Mouse (Mus musculus) MEL (cell line): Measurements from ENCODE around the gene Gpx4. TPM values are rescaled to one million over a fixed set of nuclear protein-coding genes. Genes with fewer than 3 reads are reported as not detected.

Source experiments
- DNase-seq: peaks from one replicate; pipeline ENCODE4 v3.0.0; 2011; ENCODE audit warnings: low read depth, low spot score
- H3K27ac ChIP-seq: 2 replicates; pipeline ENCODE4 v1.5.1; 2012; ENCODE audit warnings: low read depth, mild to moderate bottlenecking, control low read depth, low read length, moderate library complexity; ENCODE audit not compliant: control insufficient read depth
- H3K27me3 ChIP-seq, 2 experiments: fragments of 150-350 bp in 1 of 2; sonication (generic) in 1 of 2; 2 replicates each; pipeline ENCODE4 v1.6.1; 2012; ENCODE audit warnings: low read length in 2 of 2, mild to moderate bottlenecking in 2 of 2, improper control_type of control experiment in 1 of 2, moderate library complexity in 1 of 2; ENCODE audit not compliant: insufficient read depth in 2 of 2, control insufficient read depth in 1 of 2
- H3K36me3 ChIP-seq, 2 experiments: 2 replicates each; pipeline ENCODE4 v1.6.1; 2012 to 2014; ENCODE audit warnings: low read length in 2 of 2, improper control_type of control experiment in 1 of 2, inconsistent platforms in 1 of 2, mild to moderate bottlenecking in 1 of 2; ENCODE audit not compliant: insufficient read depth in 2 of 2, control insufficient read depth in 1 of 2
- H3K4me1 ChIP-seq, 2 experiments: fragments of 150-350 bp in 1 of 2; sonication (generic) in 1 of 2; 2 replicates each; pipeline ENCODE4 v1.6.1; 2012; ENCODE audit warnings: low read length in 2 of 2, improper control_type of control experiment in 1 of 2, mild to moderate bottlenecking in 1 of 2; ENCODE audit not compliant: insufficient read depth in 2 of 2, control insufficient read depth in 1 of 2
- H3K4me3 ChIP-seq, 2 experiments: fragments of 150-350 bp in 1 of 2; sonication (generic) in 1 of 2; 2 replicates each; pipeline ENCODE4 v1.5.1; 2012; ENCODE audit warnings: low read depth in 2 of 2, low read length in 2 of 2, mild to moderate bottlenecking in 2 of 2, moderate library complexity in 2 of 2, control low read depth in 1 of 2, improper control_type of control experiment in 1 of 2; ENCODE audit not compliant: control insufficient read depth in 1 of 2, insufficient read depth in 1 of 2
- H3K79me2 ChIP-seq: 2 replicates; pipeline ENCODE4 v1.6.1; 2012; ENCODE audit warnings: mild to moderate bottlenecking, low read length, moderate library complexity; ENCODE audit not compliant: control insufficient read depth, poor library complexity, insufficient read depth
- H3K9ac ChIP-seq: 2 replicates; pipeline ENCODE4 v1.6.1; 2012; ENCODE audit warnings: low read depth, mild to moderate bottlenecking, control low read depth, low read length, moderate library complexity; ENCODE audit not compliant: control insufficient read depth, poor library complexity, severe bottlenecking
- H3K9me3 ChIP-seq: fragments of 150-350 bp; sonication (generic); replicated peaks from 2 replicates; pipeline ENCODE4 v1.6.1; 2012; ENCODE audit warnings: mild to moderate bottlenecking, low read length, improper control_type of control experiment, moderate library complexity; ENCODE audit not compliant: insufficient read depth
- ELF1 ChIP-seq: IDR thresholded peaks from 2 replicates; pipeline ENCODE4 v1.6.1; 2014; ENCODE audit warnings: low read depth, mild to moderate bottlenecking, inconsistent platforms, low read length, improper control_type of control experiment, moderate library complexity
- EP300 ChIP-seq, 2 experiments: IDR thresholded peaks; 2 replicates each; pipeline ENCODE4 v1.6.1; 2011; ENCODE audit warnings: improper control_type of control experiment in 2 of 2, low read length in 2 of 2, low read depth in 1 of 2, mild to moderate bottlenecking in 1 of 2
- ETS1 ChIP-seq: IDR thresholded peaks from 2 replicates; pipeline ENCODE4 v1.6.1; 2012; ENCODE audit warnings: low read depth, mild to moderate bottlenecking, inconsistent platforms, low read length, improper control_type of control experiment, moderate library complexity
- GABPA ChIP-seq: IDR thresholded peaks from 2 replicates; pipeline ENCODE4 v1.6.1; 2012; ENCODE audit warnings: low read depth, mild to moderate bottlenecking, inconsistent platforms, low read length, improper control_type of control experiment, moderate library complexity
- HCFC1 ChIP-seq: IDR thresholded peaks from 2 replicates; pipeline ENCODE4 v1.6.1; 2012; ENCODE audit warnings: low read depth, mild to moderate bottlenecking, inconsistent platforms, low read length, improper control_type of control experiment, moderate library complexity
- KAT2A ChIP-seq: conservative IDR thresholded peaks from 2 replicates; pipeline ENCODE4 v1.6.1; 2012; ENCODE audit warnings: low read depth, low read length, improper control_type of control experiment, inconsistent platforms
- MAFK ChIP-seq: IDR thresholded peaks from 2 replicates; pipeline ENCODE4 v1.6.1; 2011; ENCODE audit warnings: low read depth, mild to moderate bottlenecking, low read length, improper control_type of control experiment, borderline replicate concordance
- MAX ChIP-seq: IDR thresholded peaks from 2 replicates; pipeline ENCODE4 v1.6.1; 2011; ENCODE audit warnings: low read length, improper control_type of control experiment
- MAZ ChIP-seq: IDR thresholded peaks from 2 replicates; pipeline ENCODE4 v1.6.1; 2012; ENCODE audit warnings: low read depth, mild to moderate bottlenecking, inconsistent platforms, low read length, improper control_type of control experiment
- MEF2A ChIP-seq: IDR thresholded peaks from 2 replicates; pipeline ENCODE4 v1.6.1; 2014; ENCODE audit warnings: low read depth, mild to moderate bottlenecking, inconsistent platforms, low read length, improper control_type of control experiment; ENCODE audit not compliant: poor library complexity, insufficient replicate concordance, severe bottlenecking; ENCODE audit errors: extremely low read depth
- POLR2AphosphoS2 ChIP-seq: IDR thresholded peaks from 2 replicates; pipeline ENCODE4 v1.6.1; 2011; ENCODE audit warnings: low read length, improper control_type of control experiment
- POLR2AphosphoS5 ChIP-seq: IDR thresholded peaks from 2 replicates; pipeline ENCODE4 v1.6.1; 2012; ENCODE audit warnings: low read depth, borderline replicate concordance, mild to moderate bottlenecking, inconsistent platforms, low read length, moderate library complexity, mixed read lengths
- SIN3A ChIP-seq: IDR thresholded peaks from 2 replicates; pipeline ENCODE4 v1.6.1; 2012; ENCODE audit warnings: low read length, improper control_type of control experiment, inconsistent platforms
- SMC3 ChIP-seq: IDR thresholded peaks from 2 replicates; pipeline ENCODE4 v1.6.1; 2011; ENCODE audit warnings: low read depth, low read length, improper control_type of control experiment
- TBP ChIP-seq: IDR thresholded peaks from 2 replicates; pipeline ENCODE4 v1.8.0; 2011; ENCODE audit warnings: low read depth, low read length, improper control_type of control experiment
- UBTF ChIP-seq: IDR thresholded peaks from 2 replicates; pipeline ENCODE4 v1.6.1; 2012; ENCODE audit warnings: low read depth, mild to moderate bottlenecking, inconsistent platforms, low read length, improper control_type of control experiment, moderate library complexity, borderline replicate concordance; ENCODE audit not compliant: insufficient read depth
- ZNF384 ChIP-seq: IDR thresholded peaks from 2 replicates; pipeline ENCODE4 v1.6.1; 2012; ENCODE audit warnings: low read depth, mild to moderate bottlenecking, inconsistent platforms, low read length, improper control_type of control experiment
- polyA plus RNA-seq, 2 experiments: library from polyadenylated mRNA; stranded (reverse) in 1 of 2; unstranded in 1 of 2; fragments of >175 nt in 1 of 2; fragments of >200 nt in 1 of 2; gene quantifications; 2 replicates each; pipeline versions ENCODE4 v1.2.1 to v1.2.4; 2012; ENCODE audit warnings: low replicate concordance in 2 of 2, low read depth in 1 of 2; ENCODE audit not compliant: insufficient read length in 2 of 2, insufficient read depth in 1 of 2, missing spikeins in 1 of 2
- total RNA-seq: library from RNA; depleted of rRNA; stranded (reverse); fragments of 300-350 nt; gene quantifications from 2 replicates; pipeline ENCODE4 v1.2.3, GENCODE M21; 2012

Gene Gpx4
- total and polyA plus RNA-seq, 3 experiments = 508 to 536 TPM; not detected in 1

- TF ChIP-seq TBP (no peak), HCFC1 (peak; percentile 58; the same call in 1 of the 2 replicates)
Measured at GRCm38 (mm10) chr10:80048834-80049233, 1.9 kb downstream of the Gpx4 start (continued).

DNA sequence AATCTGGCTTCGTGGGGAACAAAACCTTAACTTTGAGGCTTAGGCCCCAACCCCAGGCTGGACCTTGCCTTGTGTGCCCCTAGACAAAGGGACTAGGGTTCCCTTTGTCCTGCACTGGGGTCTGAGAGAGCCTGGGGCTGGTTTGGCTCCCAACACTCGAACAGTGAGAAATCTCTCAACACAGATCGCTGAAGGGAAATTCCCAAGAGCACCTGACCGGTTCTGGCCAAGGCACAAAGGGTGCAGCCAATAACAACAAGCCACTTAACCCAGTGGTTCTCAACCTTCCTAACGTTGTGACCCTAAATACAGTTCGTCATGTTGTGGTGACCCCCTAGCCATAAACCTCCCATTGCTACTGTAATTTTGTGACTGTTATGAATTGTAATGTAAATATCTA, 3.3 kb downstream of the Gpx4 start:
- Histone ChIP-seq H3K9ac (peak overlapping the region; percentile 39), H3K4me3 (no peak overlapping the region), H3K9me3 (no peaks in the 10 kb centered on the region), H3K27ac (peak overlapping the region; percentile 51), H3K36me3 (peaks cover 0 to 38% of the 10 kb centered on the region in 2 experiments; a peak in 2 of 4 replicates), H3K79me2 (peaks cover 17% of the 10 kb centered on the region), H3K27me3 (no peaks in the 10 kb centered on the region), H3K4me1 (peaks cover 22 to 39% of the 10 kb centered on the region in 2 experiments)
- TF ChIP-seq MAX = no peak
- no peak for TF ChIP-seq MAZ
- TF ChIP-seq UBTF = no peak
- no peak for TF ChIP-seq POLR2AphosphoS2
- DNase-seq = no peak

DNA sequence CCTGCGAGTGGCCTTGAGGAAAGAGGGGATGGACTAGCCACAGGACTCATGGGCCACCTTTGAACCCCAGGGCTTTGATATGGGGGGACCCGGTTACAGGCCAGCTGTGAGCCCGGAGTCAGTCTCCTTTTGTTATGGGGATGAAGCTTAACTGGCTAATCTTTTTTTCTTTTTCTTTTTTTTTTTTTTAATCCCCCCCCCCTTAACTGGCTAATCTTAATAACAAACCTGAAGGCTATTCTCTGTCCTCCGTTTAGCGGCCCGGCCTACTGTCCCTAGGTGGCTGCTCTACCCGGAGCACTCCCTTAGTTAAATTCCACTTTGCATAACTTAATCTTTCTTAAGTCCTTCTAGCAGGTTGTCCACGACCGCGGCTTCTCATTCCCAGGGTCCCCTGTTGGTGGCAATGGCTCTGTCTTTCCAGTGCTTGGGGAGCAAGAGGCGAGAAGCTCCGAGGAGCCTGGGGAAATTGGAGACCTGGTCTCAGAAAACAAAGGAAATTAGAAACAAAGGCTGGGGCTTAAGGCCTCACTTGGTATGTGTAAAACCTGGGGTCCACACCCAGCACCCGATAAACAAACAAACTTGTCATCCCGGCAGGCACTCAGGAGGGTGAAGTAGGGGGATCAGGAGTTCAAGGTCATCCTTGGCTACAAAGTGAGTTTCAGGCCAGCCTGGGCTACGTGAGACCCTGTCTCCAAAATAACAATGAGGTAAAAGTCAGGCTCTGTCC, 4.1 kb downstream of the Gpx4 start:
- Histone ChIP-seq H3K9ac (peak overlapping the region; percentile 39), H3K27ac (peak overlapping the region; percentile 51), H3K36me3 (peaks cover 0 to 44% of the 10 kb centered on the region in 2 experiments; a peak in 2 of 4 replicates), H3K27me3 (no peaks in the 10 kb centered on the region), H3K4me3 (no peak overlapping the region), H3K4me1 (peaks cover 22 to 42% of the 10 kb centered on the region in 2 experiments), H3K79me2 (peaks cover 20% of the 10 kb centered on the region), H3K9me3 (no peaks in the 10 kb centered on the region)
- no peak for DNase-seq
- TF ChIP-seq SMC3 (no peak), ZNF384 (0 out of 2 replicates have a peak, but pooled peaks have one; percentile 16), SIN3A (no peak)

GRCm38 (mm10) chr10:80051618-80052373, 4.8 kb downstream of the Gpx4 start:
- no peaks in the 10 kb centered on the region for H3K9me3 ChIP-seq
- TF ChIP-seq GABPA = no peak
- no peak for TF ChIP-seq MAFK
- TF ChIP-seq UBTF = no peak
- TF ChIP-seq EP300 (IDR thresholded peaks at IDR 0.05; ENCODE audit: low read depth in 1 of 2, low read length in 2 of 2) = no peak
- no peak for TF ChIP-seq KAT2A
- no peak for TF ChIP-seq MEF2A
- no peak for TF ChIP-seq POLR2AphosphoS5
- TF ChIP-seq ZNF384 = no peak
- TF ChIP-seq TBP = no peak
- no peak; the same call in 1 of the 2 replicates for TF ChIP-seq ETS1
- TF ChIP-seq ELF1 = no peak
- TF ChIP-seq, all 39 proteins: peak for 0
- no peak overlapping the region; the same call in 1 of the 2 replicates for H3K27ac ChIP-seq
- H3K4me1 ChIP-seq = peaks cover 22 to 42% of the 10 kb centered on the region in 2 experiments
- H3K36me3 ChIP-seq = peaks cover 0 to 44% of the 10 kb centered on the region in 2 experiments; a peak in 2 of 4 replicates
- H3K4me3 ChIP-seq = no peak overlapping the region
- H3K27me3 ChIP-seq = no peaks in the 10 kb centered on the region
- DNase-seq = no peak
- H3K79me2 ChIP-seq = peaks cover 20% of the 10 kb centered on the region
- no peak overlapping the region for H3K9ac ChIP-seq
